Mouse (Mus musculus): ENCODE measurements around the gene Gm20388.

DNA sequence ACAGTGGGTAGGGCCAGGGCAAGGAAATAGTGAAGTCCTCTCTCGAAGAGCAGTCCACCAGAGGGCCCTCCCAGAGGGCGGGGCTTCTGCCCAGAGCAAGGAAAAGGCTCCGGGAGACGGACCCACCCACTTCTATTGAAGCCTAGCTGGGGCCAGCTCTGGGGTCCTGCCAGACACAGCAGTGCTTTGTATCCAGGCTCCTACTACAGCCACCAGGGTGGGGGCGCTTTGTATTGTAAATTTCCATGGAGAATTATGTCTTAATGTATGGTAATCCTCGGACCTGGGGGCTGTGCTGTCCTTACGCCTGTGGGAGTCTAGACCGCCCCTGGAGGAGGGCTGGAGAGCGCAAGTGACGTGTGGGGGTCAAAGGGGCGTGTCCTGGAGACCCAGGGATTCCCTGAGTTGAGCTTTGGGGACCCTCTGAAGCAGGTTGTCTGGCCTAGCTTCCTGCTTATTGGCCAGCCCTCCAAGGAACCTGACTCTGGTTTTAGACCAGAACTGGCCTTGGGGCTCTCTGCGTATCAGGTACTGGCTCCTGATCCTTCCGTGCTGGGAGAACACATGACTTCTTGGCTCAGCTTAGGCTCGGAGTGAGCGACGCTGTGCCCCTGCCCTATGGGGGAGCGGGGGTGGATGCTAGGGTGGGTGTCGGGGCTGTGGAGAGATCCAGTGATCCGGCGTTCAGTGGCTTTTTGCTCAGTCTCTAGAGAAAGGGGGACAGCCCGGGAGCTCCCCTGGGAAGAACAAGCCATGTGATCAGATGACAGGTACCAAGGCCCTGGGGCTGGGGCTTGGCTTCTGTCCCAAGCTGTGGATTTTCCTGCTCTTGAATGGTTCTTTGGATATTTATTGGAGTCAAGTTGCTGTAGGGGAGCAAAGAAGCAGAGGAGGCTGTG is 598.7 kb downstream of the Gm20388 start:
- TF ChIP-seq POLR2A (IDR thresholded peaks at IDR 0.05; ENCODE audit: insufficient read depth, low read depth, low read length) (no peak), CTCF (IDR thresholded peaks at IDR 0.05; ENCODE audit: insufficient read depth, low read depth, low read length) (no peak)

All from olfactory bulb, adult 2 months (tissue).